Mouse (Mus musculus): ENCODE measurements around the gene Upp2. TPM values are rescaled to one million over a fixed set of nuclear protein-coding genes. Genes with fewer than 3 reads are reported as not detected.

Upp2 gene
- polyA plus RNA-seq, 1 experiment from 2014 or later = 7.5 TPM

DNA sequence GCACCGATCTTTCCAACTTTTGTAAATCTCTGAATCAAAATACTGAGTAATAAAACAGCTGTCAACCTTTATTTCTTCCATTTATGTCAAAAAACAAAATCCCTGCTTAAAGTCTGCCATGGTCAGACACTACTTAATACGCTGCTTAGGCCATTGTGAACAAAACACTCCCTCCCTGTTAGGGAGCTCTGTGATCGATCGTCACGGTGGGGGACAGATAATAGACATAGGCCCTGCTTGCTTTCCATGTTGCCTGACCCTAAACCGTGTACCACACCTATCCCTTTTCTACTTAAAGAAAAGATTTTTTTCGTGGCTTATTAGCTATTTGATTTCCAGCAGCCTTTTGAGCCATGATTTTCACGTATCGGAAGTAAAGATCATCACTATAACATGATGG is 95.6 kb downstream of the Upp2 start:
- WGBS = 85% methylated on average over 9 of the region's 9 CpGs
- Histone ChIP-seq H3K4me1 (ENCODE audit: control insufficient read depth in 2 of 2, insufficient read depth in 2 of 2, low read length in 2 of 2) (peaks cover 2 to 5% of the 10 kb centered on the region in 2 experiments; a peak in 3 of 4 replicates), H3K9me3 (ENCODE audit: control insufficient read depth, low read length) (peaks cover 2% of the 10 kb centered on the region; the same call in 1 of the 2 replicates), H3K9ac (ENCODE audit: low read length) (no peak overlapping the region), H3K27me3 (ENCODE audit: control insufficient read depth, insufficient read depth, low read length) (no peaks in the 10 kb centered on the region), H3K4me2 (ENCODE audit: low read length) (no peak overlapping the region), H3K36me3 (ENCODE audit: control insufficient read depth, insufficient read depth, low read length) (no peaks in the 10 kb centered on the region), H3K27ac (replicated peaks in 1 of 2; ENCODE audit: control insufficient read depth in 1 of 2, insufficient read depth in 1 of 2, low read depth in 2 of 2, low read length in 2 of 2) (no peak overlapping the region), H3K4me3 (ENCODE audit: control insufficient read depth in 1 of 2, insufficient read depth in 1 of 2, low read depth in 1 of 2, low read length in 2 of 2) (no peak overlapping the region)
- ATAC-seq (ENCODE audit: insufficient number of reproducible peaks, insufficient read depth, low FRiP score, low read depth) = no peak

DNA sequence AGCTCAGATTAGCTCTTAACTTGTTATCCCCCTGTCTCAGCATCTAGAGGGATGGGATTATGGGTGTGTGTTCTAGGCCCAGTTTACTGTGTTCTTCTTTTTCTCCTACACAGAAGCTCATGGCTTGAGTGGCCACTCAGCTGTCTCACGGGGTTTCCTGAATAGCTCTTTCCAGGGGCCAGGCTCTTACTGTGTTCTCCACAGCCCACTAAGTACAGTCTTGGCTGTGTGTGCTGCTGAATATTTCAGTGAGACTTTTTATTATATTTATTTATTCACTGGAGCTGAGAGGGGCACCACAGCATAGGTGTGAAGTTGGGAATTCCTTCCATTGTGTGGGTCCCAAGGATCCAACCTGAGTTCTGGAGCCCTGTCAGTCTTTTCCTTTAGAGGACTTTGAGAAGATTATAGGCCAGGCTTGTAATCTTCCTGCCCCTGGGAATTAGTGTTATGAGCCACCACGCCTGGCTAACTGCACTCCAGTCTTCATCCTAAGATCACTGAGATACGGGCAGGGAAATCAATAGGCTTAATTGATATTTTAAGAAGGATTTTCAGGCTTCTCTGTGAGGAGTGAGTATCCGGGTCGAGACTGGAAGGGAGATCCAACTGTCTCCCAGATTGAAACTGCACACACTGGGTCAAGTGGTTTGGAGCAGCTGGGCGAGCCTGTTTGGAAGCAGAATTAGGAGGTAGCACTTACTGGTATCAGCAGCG is 96.5 kb downstream of the Upp2 start:
- H3K27me3 ChIP-seq (ENCODE audit: control insufficient read depth, insufficient read depth, low read length) = no peaks in the 10 kb centered on the region

DNA sequence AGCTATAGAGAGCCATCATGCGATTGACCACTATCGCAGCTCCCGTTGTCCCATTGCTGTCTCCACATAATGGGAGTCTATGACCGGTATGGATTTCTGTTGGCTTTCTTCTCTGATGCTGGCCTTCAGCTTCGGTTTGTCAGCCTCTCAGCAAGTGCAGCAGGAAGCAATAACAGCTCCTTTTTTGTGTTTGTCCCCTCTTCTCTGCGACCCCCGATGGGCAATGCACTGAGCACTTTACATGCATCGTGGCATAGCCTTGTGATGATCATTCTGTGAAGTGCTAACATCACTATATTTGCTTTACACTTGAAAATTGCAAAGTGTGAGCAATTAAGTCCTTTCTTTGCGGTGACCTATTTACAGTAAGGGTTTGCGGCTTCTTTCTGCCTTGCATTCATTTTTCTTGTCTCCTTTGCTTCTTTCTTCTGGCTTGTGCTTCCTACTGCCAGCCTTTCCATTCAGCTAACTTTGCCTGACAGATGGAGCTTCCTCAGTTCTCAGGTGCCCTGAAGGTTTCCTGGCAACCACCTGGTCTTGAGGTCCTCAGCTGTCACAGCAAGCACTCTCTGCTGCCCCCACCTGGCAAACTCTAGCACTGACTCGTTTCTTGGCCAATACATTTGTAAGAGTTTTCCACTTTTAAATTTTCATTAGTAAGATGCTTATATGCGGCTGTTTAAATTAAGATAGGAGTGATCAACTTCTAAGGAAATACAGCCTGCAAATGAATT is 98.2 kb downstream of the Upp2 start:
- no peak for ATAC-seq (ENCODE audit: insufficient number of reproducible peaks, insufficient read depth, low FRiP score, low read depth)
- H3K4me3 ChIP-seq (ENCODE audit: control insufficient read depth in 1 of 2, insufficient read depth in 1 of 2, low read depth in 1 of 2, low read length in 2 of 2) = no peak overlapping the region
- H3K4me1 ChIP-seq (ENCODE audit: control insufficient read depth in 2 of 2, insufficient read depth in 2 of 2, low read length in 2 of 2) = peaks cover 2 to 6% of the 10 kb centered on the region in 2 experiments; a peak in 3 of 4 replicates
- H3K27me3 ChIP-seq (ENCODE audit: control insufficient read depth, insufficient read depth, low read length) = no peaks in the 10 kb centered on the region
- no peaks in the 10 kb centered on the region for H3K9me3 ChIP-seq (ENCODE audit: control insufficient read depth, low read length)
- H3K4me2 ChIP-seq (ENCODE audit: low read length) = no peak overlapping the region
- 77% methylated on average over 12 of the region's 12 CpGs for WGBS
- no peak overlapping the region for H3K9ac ChIP-seq (ENCODE audit: low read length)
- no peak overlapping the region for H3K27ac ChIP-seq (replicated peaks in 1 of 2; ENCODE audit: control insufficient read depth in 1 of 2, insufficient read depth in 1 of 2, low read depth in 2 of 2, low read length in 2 of 2)
- H3K36me3 ChIP-seq (ENCODE audit: control insufficient read depth, insufficient read depth, low read length) = no peaks in the 10 kb centered on the region

More for the DNA sequence above, 96.5 kb downstream of the Upp2 start:
- no peak overlapping the region for H3K4me2 ChIP-seq (ENCODE audit: low read length)
- peaks cover 2 to 6% of the 10 kb centered on the region in 2 experiments; a peak in 3 of 4 replicates for H3K4me1 ChIP-seq (ENCODE audit: control insufficient read depth in 2 of 2, insufficient read depth in 2 of 2, low read length in 2 of 2)
- no peak overlapping the region for H3K9ac ChIP-seq (ENCODE audit: low read length)
- WGBS = 81% methylated on average over 7 of the region's 7 CpGs
- no peaks in the 10 kb centered on the region for H3K36me3 ChIP-seq (ENCODE audit: control insufficient read depth, insufficient read depth, low read length)
- H3K4me3 ChIP-seq (ENCODE audit: control insufficient read depth in 1 of 2, insufficient read depth in 1 of 2, low read depth in 1 of 2, low read length in 2 of 2) = no peak overlapping the region
- ATAC-seq (ENCODE audit: insufficient number of reproducible peaks, insufficient read depth, low FRiP score, low read depth) = no peak
- no peak overlapping the region for H3K27ac ChIP-seq (replicated peaks in 1 of 2; ENCODE audit: control insufficient read depth in 1 of 2, insufficient read depth in 1 of 2, low read depth in 2 of 2, low read length in 2 of 2)
- H3K9me3 ChIP-seq (ENCODE audit: control insufficient read depth, low read length) = no peaks in the 10 kb centered on the region

DNA sequence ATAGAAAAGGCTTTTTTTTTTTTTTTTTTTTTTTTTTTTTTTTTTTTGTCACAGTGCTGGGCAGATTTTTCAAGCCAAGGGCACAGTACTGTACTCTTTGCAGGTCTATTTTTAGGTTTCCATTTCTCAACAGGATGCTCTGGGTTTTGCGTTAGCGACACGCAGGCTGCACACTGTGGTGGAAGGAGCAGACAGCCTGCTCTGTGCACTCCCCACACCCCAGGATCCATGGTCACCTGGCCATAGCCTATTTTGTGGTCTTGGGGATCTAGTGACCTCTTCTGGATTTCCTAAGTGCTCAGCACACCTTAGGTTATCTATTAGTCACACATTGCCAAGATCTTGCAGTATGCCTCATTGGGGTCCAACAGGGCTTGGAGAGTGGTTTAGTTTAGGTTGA is 100.2 kb downstream of the Upp2 start:
- Histone ChIP-seq H3K9me3 (ENCODE audit: control insufficient read depth, low read length) (no peaks in the 10 kb centered on the region), H3K36me3 (ENCODE audit: control insufficient read depth, insufficient read depth, low read length) (no peaks in the 10 kb centered on the region), H3K27ac (replicated peaks in 1 of 2; ENCODE audit: control insufficient read depth in 1 of 2, insufficient read depth in 1 of 2, low read depth in 2 of 2, low read length in 2 of 2) (no peak overlapping the region), H3K9ac (ENCODE audit: low read length) (no peak overlapping the region), H3K4me2 (ENCODE audit: low read length) (no peak overlapping the region), H3K4me3 (ENCODE audit: control insufficient read depth in 1 of 2, insufficient read depth in 1 of 2, low read depth in 1 of 2, low read length in 2 of 2) (no peak overlapping the region), H3K27me3 (ENCODE audit: control insufficient read depth, insufficient read depth, low read length) (no peaks in the 10 kb centered on the region), H3K4me1 (ENCODE audit: control insufficient read depth in 2 of 2, insufficient read depth in 2 of 2, low read length in 2 of 2) (peaks cover 2 to 6% of the 10 kb centered on the region in 2 experiments; a peak in 3 of 4 replicates)
- WGBS = 18% methylated on average over 3 of the region's 3 CpGs
- ATAC-seq (ENCODE audit: insufficient number of reproducible peaks, insufficient read depth, low FRiP score, low read depth) = no peak

DNA sequence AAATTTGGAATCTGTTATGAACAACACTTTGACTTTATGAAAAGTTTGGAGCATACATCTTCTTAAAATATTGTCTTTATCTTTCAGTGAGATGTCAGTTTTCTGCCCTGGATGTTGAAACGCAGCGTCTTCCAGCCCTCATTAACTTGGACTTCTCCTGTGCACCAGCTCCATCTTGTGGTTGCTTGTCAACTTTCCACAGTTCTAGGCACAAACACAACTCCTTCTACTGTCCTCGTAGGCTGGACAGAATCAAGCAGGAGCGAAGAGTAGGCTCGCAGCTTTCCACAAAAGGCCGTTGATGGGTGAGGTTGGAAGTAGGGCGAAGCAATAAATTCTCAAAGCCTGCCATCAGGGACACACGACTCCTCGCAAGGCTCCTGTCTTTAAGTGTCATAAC is 100.9 kb downstream of the Upp2 start:
- H3K27ac ChIP-seq (replicated peaks in 1 of 2; ENCODE audit: control insufficient read depth in 1 of 2, insufficient read depth in 1 of 2, low read depth in 2 of 2, low read length in 2 of 2) = no peak overlapping the region
- H3K4me2 ChIP-seq (ENCODE audit: low read length) = no peak overlapping the region
- WGBS = 39% methylated on average over 9 of the region's 9 CpGs
- no peak for ATAC-seq (ENCODE audit: insufficient number of reproducible peaks, insufficient read depth, low FRiP score, low read depth)
- H3K9ac ChIP-seq (ENCODE audit: low read length) = no peak overlapping the region
- H3K4me3 ChIP-seq (ENCODE audit: control insufficient read depth in 1 of 2, insufficient read depth in 1 of 2, low read depth in 1 of 2, low read length in 2 of 2) = no peak overlapping the region
- no peaks in the 10 kb centered on the region for H3K36me3 ChIP-seq (ENCODE audit: control insufficient read depth, insufficient read depth, low read length)
- no peaks in the 10 kb centered on the region for H3K9me3 ChIP-seq (ENCODE audit: control insufficient read depth, low read length)
- no peaks in the 10 kb centered on the region for H3K27me3 ChIP-seq (ENCODE audit: control insufficient read depth, insufficient read depth, low read length)
- peaks cover 2 to 6% of the 10 kb centered on the region in 2 experiments; a peak in 3 of 4 replicates for H3K4me1 ChIP-seq (ENCODE audit: control insufficient read depth in 2 of 2, insufficient read depth in 2 of 2, low read length in 2 of 2)

DNA sequence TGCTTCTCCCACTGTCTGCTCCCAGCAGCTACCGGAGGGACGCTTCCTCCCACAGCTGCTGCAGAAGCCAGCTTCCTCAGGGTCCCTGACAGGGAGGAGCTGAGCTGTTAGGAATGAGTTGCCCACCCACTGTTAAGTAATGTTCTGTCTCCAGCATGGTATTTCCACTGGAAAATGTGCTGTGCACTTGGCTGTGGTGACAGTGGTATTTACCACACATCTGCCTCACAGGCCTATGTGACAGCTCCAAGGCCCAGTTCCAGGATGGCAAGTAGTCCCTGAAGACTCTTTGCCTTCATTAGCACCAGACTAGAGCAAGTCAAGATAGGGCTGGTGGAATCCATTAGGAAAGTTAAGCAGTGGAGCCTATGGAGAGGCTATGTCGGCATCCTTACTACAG is 102.0 kb downstream of the Upp2 start:
- 79% methylated on average over 3 of the region's 3 CpGs for WGBS

DNA sequence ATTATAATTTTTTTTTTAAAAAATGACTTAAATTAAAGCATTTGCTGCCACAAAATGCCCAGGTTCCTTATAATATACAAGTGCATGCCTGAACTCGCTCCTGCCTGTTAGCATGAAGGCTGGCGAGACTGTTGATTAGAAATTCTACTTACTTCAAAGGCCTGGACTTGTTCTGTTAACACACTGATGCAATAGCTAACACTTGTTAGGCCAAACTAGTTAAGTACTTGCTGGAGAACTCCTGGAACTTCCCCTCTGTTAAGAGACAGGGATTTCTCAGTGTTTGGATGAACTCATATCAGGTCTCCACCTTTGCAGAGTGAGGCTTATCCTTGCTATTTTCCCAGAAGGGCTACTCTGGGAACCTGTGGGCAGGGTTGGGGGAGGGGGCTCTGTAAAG is 105.4 kb downstream of the Upp2 start:
- H3K4me2 ChIP-seq (ENCODE audit: low read length) = no peak overlapping the region
- no peak for ATAC-seq (ENCODE audit: insufficient number of reproducible peaks, insufficient read depth, low FRiP score, low read depth)
- H3K9ac ChIP-seq (ENCODE audit: low read length) = no peak overlapping the region
- 80% methylated on average over 2 of the region's 2 CpGs for WGBS
- H3K27me3 ChIP-seq (ENCODE audit: control insufficient read depth, insufficient read depth, low read length) = no peaks in the 10 kb centered on the region
- H3K9me3 ChIP-seq (ENCODE audit: control insufficient read depth, low read length) = peaks cover 4% of the 10 kb centered on the region; the same call in 1 of the 2 replicates
- H3K4me3 ChIP-seq (ENCODE audit: control insufficient read depth in 1 of 2, insufficient read depth in 1 of 2, low read depth in 1 of 2, low read length in 2 of 2) = no peak overlapping the region
- peaks cover 0 to 3% of the 10 kb centered on the region in 2 experiments; a peak in 1 of 4 replicates for H3K4me1 ChIP-seq (ENCODE audit: control insufficient read depth in 2 of 2, insufficient read depth in 2 of 2, low read length in 2 of 2)
- no peak overlapping the region for H3K27ac ChIP-seq (replicated peaks in 1 of 2; ENCODE audit: control insufficient read depth in 1 of 2, insufficient read depth in 1 of 2, low read depth in 2 of 2, low read length in 2 of 2)
- no peaks in the 10 kb centered on the region for H3K36me3 ChIP-seq (ENCODE audit: control insufficient read depth, insufficient read depth, low read length)

More for the DNA sequence above, 102.0 kb downstream of the Upp2 start:
- H3K27me3 ChIP-seq (ENCODE audit: control insufficient read depth, insufficient read depth, low read length) = no peaks in the 10 kb centered on the region
- H3K4me3 ChIP-seq (ENCODE audit: control insufficient read depth in 1 of 2, insufficient read depth in 1 of 2, low read depth in 1 of 2, low read length in 2 of 2) = no peak overlapping the region
- no peak overlapping the region for H3K27ac ChIP-seq (replicated peaks in 1 of 2; ENCODE audit: control insufficient read depth in 1 of 2, insufficient read depth in 1 of 2, low read depth in 2 of 2, low read length in 2 of 2)
- no peak overlapping the region for H3K4me2 ChIP-seq (ENCODE audit: low read length)
- H3K9ac ChIP-seq (ENCODE audit: low read length) = no peak overlapping the region
- ATAC-seq (ENCODE audit: insufficient number of reproducible peaks, insufficient read depth, low FRiP score, low read depth) = no peak
- H3K36me3 ChIP-seq (ENCODE audit: control insufficient read depth, insufficient read depth, low read length) = no peaks in the 10 kb centered on the region
- H3K9me3 ChIP-seq (ENCODE audit: control insufficient read depth, low read length) = peaks cover 4% of the 10 kb centered on the region; the same call in 1 of the 2 replicates
- H3K4me1 ChIP-seq (ENCODE audit: control insufficient read depth in 2 of 2, insufficient read depth in 2 of 2, low read length in 2 of 2) = peaks cover 2 to 6% of the 10 kb centered on the region in 2 experiments; a peak in 3 of 4 replicates
